In the genomic region with DNA sequence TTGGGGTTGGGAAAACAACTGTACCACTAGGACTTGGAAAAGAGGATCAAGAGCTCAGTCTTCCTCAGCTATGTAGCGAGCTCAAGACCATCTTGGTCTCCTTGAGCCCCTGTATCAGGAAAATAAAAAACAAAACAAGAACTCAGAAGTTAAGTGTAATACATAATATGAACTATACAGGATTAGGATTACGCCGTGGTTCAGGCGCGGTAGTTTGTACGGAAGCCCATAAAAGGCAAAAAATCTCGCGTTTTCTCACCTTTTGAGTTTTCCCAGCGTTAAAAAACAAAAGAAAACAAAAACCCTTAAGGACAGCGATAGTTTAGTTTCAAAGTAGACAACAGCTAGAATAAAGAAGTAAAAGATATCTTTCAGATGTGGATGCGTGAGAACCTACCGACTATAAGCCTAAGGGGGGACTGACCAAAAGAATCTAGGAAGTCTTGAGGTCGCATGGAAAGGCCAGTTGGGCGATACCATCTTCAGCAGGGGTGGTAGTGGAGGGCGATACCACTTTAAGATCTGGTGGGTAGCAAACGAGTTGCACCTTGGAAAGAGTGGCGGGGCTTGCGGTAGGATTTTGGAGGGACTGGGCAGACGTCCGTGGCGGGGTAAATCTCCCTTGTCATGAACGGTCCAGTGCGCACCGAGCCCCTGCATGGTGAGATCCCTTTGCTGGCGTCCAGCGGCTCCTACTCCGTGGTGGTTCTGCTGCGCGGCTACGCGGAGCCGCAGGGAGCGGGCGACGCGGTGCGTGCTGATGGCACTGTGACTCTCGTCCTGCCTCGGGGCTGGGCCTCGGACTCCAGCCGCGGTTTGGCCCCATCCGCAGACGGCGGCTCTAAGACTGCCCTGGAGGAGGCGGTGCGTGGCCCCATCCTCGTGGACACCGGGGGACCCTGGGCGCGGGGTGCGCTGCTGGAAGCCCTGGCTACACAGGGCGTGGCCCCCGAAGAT, we compare ENCODE assay signal across 8 mouse cellular contexts. TPM values are rescaled to one million over a fixed set of nuclear protein-coding genes. Genes with fewer than 3 reads are reported as not detected.
DNase-seq lines count a peak whose midpoint lies in the region; ATAC-seq and TF ChIP-seq lines count a peak whose summit lies in the region.

Gene Mblac1, plus strand, starts transcription at position 544 of the 957 bp plus-strand sequence.

- TF ChIP-seq CTCF in CH12.LX (conservative IDR thresholded peaks at IDR 0.05 in 1 of 2, IDR thresholded peaks at IDR 0.05 in 1 of 2; ENCODE audit: low read depth in 2 of 2, low read length in 2 of 2): no peak
- 0 out of 2 replicates have a peak, but pooled peaks have one; percentile 1 for TF ChIP-seq CTCF in heart, postnatal 0 days (IDR thresholded peaks at IDR 0.05; ENCODE audit: low read depth)

- TF ChIP-seq POLR2A in CH12.LX (IDR thresholded peaks at IDR 0.05; ENCODE audit: low read depth, low read length): peak; percentile 41

- peak within 1 kb of the TSS in 2 of 3 experiments; percentile 23 to 53 for H3K4me3 ChIP-seq in CH12.LX (replicated peaks in 1 of 3; ENCODE audit: low read depth in 2 of 3, low read length in 2 of 3, poor library complexity in 1 of 3)
- H3K4me3 ChIP-seq in forebrain, embryonic 11.5 days (ENCODE audit: low read depth, low read length): peak within 1 kb of the TSS; percentile 68
- H3K4me3 ChIP-seq in heart, postnatal 0 days (ENCODE audit: low read depth, low read length): peak within 1 kb of the TSS; percentile 73
- peak within 1 kb of the TSS; percentile 81 for H3K4me3 ChIP-seq in neural tube, embryonic 15.5 days (replicated peaks)

- no peak for TF ChIP-seq RAD21 in CH12.LX (IDR thresholded peaks at IDR 0.05; ENCODE audit: low read depth, low read length)

- WGBS in forebrain, embryonic 11.5 days: 8% methylated on average over 54 of the region's 54 CpGs
- 7% methylated on average over 53 of the region's 54 CpGs for WGBS in heart, postnatal 0 days
- 7% methylated on average over 54 of the region's 54 CpGs for WGBS in neural tube, embryonic 15.5 days

- no peak for DNase-seq in CH12.LX (ENCODE audit: extremely low read depth)
- DNase-seq in c-Kit-positive CD71-negative TER-119-negative erythroid progenitor cells, embryonic 14.5 days (ENCODE audit: low read depth): peak; percentile 80
- DNase-seq in forebrain, embryonic 11.5 days (ENCODE audit: low spot score): peak; percentile 88
- DNase-seq in heart, postnatal 0 days (ENCODE audit: low spot score): peak; percentile 80
- DNase-seq in kidney, postnatal 4 days: peak; percentile 89 to 91
- DNase-seq in lung, adult 18-20 months: peak; percentile 87
- DNase-seq in testis, postnatal 14 days (ENCODE audit: low spot score): peak; percentile 80

- H3K4me2 ChIP-seq in CH12.LX (ENCODE audit: insufficient read depth, low read depth, poor library complexity, severe bottlenecking): peak within 1 kb of the TSS; percentile 4; the same call in 1 of the 2 replicates
- H3K4me2 ChIP-seq in forebrain, embryonic 11.5 days (ENCODE audit: low read depth, low read length, severe bottlenecking): peak within 1 kb of the TSS; percentile 99
- peak within 1 kb of the TSS; percentile 85 for H3K4me2 ChIP-seq in heart, postnatal 0 days (ENCODE audit: low read depth, low read length)
- H3K4me2 ChIP-seq in neural tube, embryonic 15.5 days: peak within 1 kb of the TSS; percentile 95

- H3K27me3 ChIP-seq in CH12.LX (replicated peaks): no peaks in the 10 kb centered on the region
- no peaks in the 10 kb centered on the region for H3K27me3 ChIP-seq in forebrain, embryonic 11.5 days (ENCODE audit: control insufficient read depth, insufficient read depth, low read length)
- no peaks in the 10 kb centered on the region for H3K27me3 ChIP-seq in heart, postnatal 0 days (ENCODE audit: control insufficient read depth, insufficient read depth, low read length)
- H3K27me3 ChIP-seq in neural tube, embryonic 15.5 days (replicated peaks): no peaks in the 10 kb centered on the region

- no peak for TF ChIP-seq EP300 in CH12.LX (IDR thresholded peaks at IDR 0.05; ENCODE audit: low read length)
- TF ChIP-seq EP300 in heart, postnatal 0 days (IDR thresholded peaks at IDR 0.05; ENCODE audit: low read depth): no peak

- dilution Hi-C loops in CH12.LX (cut with MboI; ENCODE audit: extremely low pct_ligation_motif_present, extremely low pct_unique_long_range_greater_than_20kb, low sequenced_read_pairs): no loop called here

- peak within 1 kb of the TSS; percentile 42; the same call in 1 of the 2 replicates for H3K9ac ChIP-seq in CH12.LX (ENCODE audit: insufficient read depth, low read depth)
- peak within 1 kb of the TSS; percentile 90 for H3K9ac ChIP-seq in forebrain, embryonic 11.5 days (ENCODE audit: low read length)
- peak within 1 kb of the TSS; percentile 77 for H3K9ac ChIP-seq in heart, postnatal 0 days (replicated peaks; ENCODE audit: low read depth, low read length)
- H3K9ac ChIP-seq in neural tube, embryonic 15.5 days (replicated peaks): peak within 1 kb of the TSS; percentile 90

- in situ Hi-C loops in CH12.LX (cut with MboI; ENCODE audit: low pct_ligation_motif_present, low pct_unique_long_range_greater_than_20kb, low sequenced_read_pairs): no loop called here

- peaks cover 3% of the 10 kb centered on the region for H3K9me3 ChIP-seq in CH12.LX (replicated peaks; ENCODE audit: low read length)
- no peaks in the 10 kb centered on the region for H3K9me3 ChIP-seq in forebrain, embryonic 11.5 days (ENCODE audit: control insufficient read depth, low read length)
- no peaks in the 10 kb centered on the region for H3K9me3 ChIP-seq in heart, postnatal 0 days (replicated peaks; ENCODE audit: control insufficient read depth, low read length)
- H3K9me3 ChIP-seq in neural tube, embryonic 15.5 days (replicated peaks): no peaks in the 10 kb centered on the region

- H3K27ac ChIP-seq in CH12.LX (ENCODE audit: insufficient read depth, low read depth): no peak within 1 kb of the TSS
- H3K27ac ChIP-seq in forebrain, embryonic 11.5 days (ENCODE audit: low read depth, low read length): peak within 1 kb of the TSS; percentile 72
- peak within 1 kb of the TSS; percentile 85 for H3K27ac ChIP-seq in heart, postnatal 0 days (ENCODE audit: low read depth)
- H3K27ac ChIP-seq in neural tube, embryonic 15.5 days (replicated peaks): peak within 1 kb of the TSS; percentile 95

- no peaks in the 10 kb centered on the region for H3K4me1 ChIP-seq in CH12.LX (ENCODE audit: control insufficient read depth in 1 of 2, insufficient read depth in 2 of 2)
- H3K4me1 ChIP-seq in forebrain, embryonic 11.5 days (replicated peaks; ENCODE audit: control insufficient read depth, insufficient read depth, low read length): no peaks in the 10 kb centered on the region
- H3K4me1 ChIP-seq in heart, postnatal 0 days (ENCODE audit: control insufficient read depth, insufficient read depth): peaks cover 6% of the 10 kb centered on the region; the same call in 1 of the 2 replicates
- peaks cover 20% of the 10 kb centered on the region for H3K4me1 ChIP-seq in neural tube, embryonic 15.5 days

- H3K79me2 ChIP-seq in CH12.LX (replicated peaks; ENCODE audit: control insufficient read depth, extremely low read depth, insufficient read depth, poor library complexity, severe bottlenecking): no peaks in the 10 kb centered on the region

- peak; percentile 82 for ATAC-seq in forebrain, embryonic 11.5 days (replicated peaks; ENCODE audit: low FRiP score)
- peak; percentile 86 for ATAC-seq in heart, postnatal 0 days (ENCODE audit: insufficient read depth, low read depth)
- ATAC-seq in neural tube, embryonic 15.5 days (ENCODE audit: low FRiP score): peak; percentile 82

- H3K36me3 ChIP-seq in CH12.LX (replicated peaks in 1 of 2; ENCODE audit: control insufficient read depth in 1 of 2, insufficient read depth in 1 of 2, low read length in 1 of 2): peaks cover 21 to 57% of the 10 kb centered on the region in 2 experiments
- H3K36me3 ChIP-seq in forebrain, embryonic 11.5 days (ENCODE audit: control insufficient read depth, insufficient read depth, low read length): peaks cover 3% of the 10 kb centered on the region; the same call in 1 of the 2 replicates
- H3K36me3 ChIP-seq in heart, postnatal 0 days (replicated peaks; ENCODE audit: control insufficient read depth, insufficient read depth, low read length): peaks cover 2% of the 10 kb centered on the region; the same call in 1 of the 2 replicates
- peaks cover 20% of the 10 kb centered on the region for H3K36me3 ChIP-seq in neural tube, embryonic 15.5 days

TF ChIP-seq in CH12.LX, 34 proteins besides CTCF, POLR2A, EP300 and RAD21:
- TF ChIP-seq E2F4 (IDR thresholded peaks at IDR 0.05; ENCODE audit: insufficient replicate concordance, low read depth, low read length): no peak
- TF ChIP-seq MYC (IDR thresholded peaks at IDR 0.05; ENCODE audit: low read depth, low read length): peak; percentile 33
- TF ChIP-seq MAX (IDR thresholded peaks at IDR 0.05; ENCODE audit: low read length): no peak
- TF ChIP-seq USF1 (IDR thresholded peaks at IDR 0.05; ENCODE audit: low read depth, low read length): no peak
- TF ChIP-seq JUND (conservative IDR thresholded peaks at IDR 0.05; ENCODE audit: low read depth, low read length): no peak
- TF ChIP-seq TBP (conservative IDR thresholded peaks at IDR 0.05; ENCODE audit: low read depth, low read length): peak; percentile 43; the same call in 1 of the 2 replicates
- peak; percentile 97 for TF ChIP-seq CHD1 (IDR thresholded peaks at IDR 0.05; ENCODE audit: low read depth, low read length)
- TF ChIP-seq POLR2AphosphoS2 (IDR thresholded peaks at IDR 0.05; ENCODE audit: low read depth, low read length): peak; percentile 67
- TF ChIP-seq ELF1 (IDR thresholded peaks at IDR 0.05; ENCODE audit: low read depth, low read length): 0 out of 2 replicates have a peak, but pooled peaks have one; percentile 11
- no peak for TF ChIP-seq ZC3H11A (IDR thresholded peaks at IDR 0.05; ENCODE audit: low read depth, low read length)
- peak; percentile 57; the same call in 1 of the 2 replicates for TF ChIP-seq NELFE (IDR thresholded peaks at IDR 0.05; ENCODE audit: low read depth, low read length)
- no peak for TF ChIP-seq IRF4 (IDR thresholded peaks at IDR 0.05; ENCODE audit: low read depth, low read length)

RNA-seq across cellular contexts. Expression of gene Mblac1, which starts in this region (rescaled TPM):
- total RNA-seq in CH12.LX (2012; rRNA removed): 0.84 and 1.4 TPM in 2 replicates
- total RNA-seq in CH12.LX (2014; rRNA removed): 0.17 TPM in 1 of 2 replicates, not detected in the other
- 0.31 and 0.41 TPM in 2 replicates for polyA plus RNA-seq in CH12.LX (2012; ENCODE audit: insufficient read length, low read depth)
- polyA plus RNA-seq in forebrain, embryonic 11.5 days (2014; fragmentation: Nextera tagmentation; extraction: Ambion mirVana): 9.0 and 10.9 TPM in 2 replicates
- total RNA-seq in heart, postnatal 0 days (2014; rRNA removed; ENCODE audit: low replicate concordance): 1.4 and 6.8 TPM in 2 replicates
- polyA plus RNA-seq in heart, postnatal 0 days (2015; fragmentation: Nextera tagmentation; extraction: Ambion mirVana): 5.1 and 5.6 TPM in 2 replicates
- polyA plus RNA-seq in neural tube, embryonic 15.5 days (2015; fragmentation: Nextera tagmentation; extraction: Ambion mirVana): 13.4 and 14.8 TPM in 2 replicates

Comparison
In these comparisons a context has a peak if more than half of its experiments do, and no peak if none do; other contexts are left out.
1. H3K4me2 ChIP-seq: peak in every context shown above with its lines; median percentile 99 in forebrain, embryonic 11.5 days; 95 in neural tube, embryonic 15.5 days; 85 in heart, postnatal 0 days; 4 in CH12.LX.